Mouse (Mus musculus): ENCODE measurements around the gene Cenpj. TPM values are rescaled to one million over a fixed set of nuclear protein-coding genes. Genes with fewer than 3 reads are reported as not detected.
A peak's percentile ranks its signal among the peaks of the same experiment; 100 is the strongest.

Cenpj gene
- polyA plus RNA-seq, 1 experiment from 2014 or later = 5.1 TPM

DNA sequence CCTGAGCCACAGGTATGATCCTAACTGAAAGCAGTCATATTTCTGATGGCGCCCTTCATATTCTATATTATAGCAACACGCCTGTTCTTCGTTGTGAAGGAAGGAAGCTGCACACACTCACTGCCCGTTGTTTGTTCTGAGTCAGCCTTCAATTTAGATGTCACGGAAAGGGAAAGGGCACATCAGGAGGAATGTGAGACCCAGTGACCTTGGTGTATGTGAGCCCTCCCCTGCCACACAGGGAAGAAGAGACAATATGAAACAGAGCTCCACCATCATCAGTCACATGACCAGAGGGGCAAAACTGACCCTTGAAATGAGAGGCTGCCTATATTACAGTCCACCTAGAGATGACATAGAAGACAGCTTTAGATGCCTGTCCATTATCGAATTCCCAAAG lies 7.1 kb upstream of the Cenpj start:
- WGBS = 93% methylated on average over 6 of the region's 6 CpGs
- no peak for ATAC-seq (ENCODE audit: low read depth)
- Histone ChIP-seq H3K36me3 (ENCODE audit: control insufficient read depth, insufficient read depth, low read length) (no peaks in the 10 kb centered on the region), H3K4me1 (ENCODE audit: control insufficient read depth, insufficient read depth, low read length) (no peaks in the 10 kb centered on the region), H3K4me3 (ENCODE audit: low read depth, low read length) (no peak overlapping the region), H3K4me2 (ENCODE audit: low read depth, low read length) (no peak overlapping the region), H3K27me3 (ENCODE audit: control insufficient read depth, insufficient read depth, low read length) (no peaks in the 10 kb centered on the region), H3K9me3 (ENCODE audit: control insufficient read depth, low read length) (no peaks in the 10 kb centered on the region), H3K9ac (replicated peaks; ENCODE audit: low read depth, low read length) (no peak overlapping the region), H3K27ac (ENCODE audit: low read depth, low read length) (no peak overlapping the region)

DNA sequence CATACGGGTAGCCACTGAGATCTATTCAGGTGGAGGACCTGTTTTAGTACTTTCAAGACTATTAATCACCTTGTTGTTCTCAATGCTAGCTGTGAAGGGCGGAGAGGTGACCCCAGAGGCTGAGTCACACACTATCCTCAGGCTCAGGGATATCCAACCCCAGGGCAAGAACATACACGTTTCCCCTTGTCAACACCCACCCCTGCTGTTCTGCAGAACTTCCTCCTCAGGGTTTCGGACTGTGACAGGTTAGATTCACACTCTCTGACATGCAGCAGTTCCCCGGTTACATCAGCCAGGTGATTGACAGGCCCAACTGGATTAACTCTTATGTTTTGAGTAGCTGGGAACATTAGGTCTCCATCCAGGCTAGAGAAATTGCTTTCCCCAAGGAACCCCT lies 5.9 kb upstream of the Cenpj start:
- no peak for ATAC-seq (ENCODE audit: low read depth)
- H3K9ac ChIP-seq (replicated peaks; ENCODE audit: low read depth, low read length) = no peak overlapping the region
- H3K27me3 ChIP-seq (ENCODE audit: control insufficient read depth, insufficient read depth, low read length) = no peaks in the 10 kb centered on the region
- H3K4me2 ChIP-seq (ENCODE audit: low read depth, low read length) = no peak overlapping the region
- no peaks in the 10 kb centered on the region for H3K9me3 ChIP-seq (ENCODE audit: control insufficient read depth, low read length)
- H3K27ac ChIP-seq (ENCODE audit: low read depth, low read length) = no peak overlapping the region
- no peaks in the 10 kb centered on the region for H3K4me1 ChIP-seq (ENCODE audit: control insufficient read depth, insufficient read depth, low read length)
- 70% methylated on average over 5 of the region's 5 CpGs for WGBS
- H3K4me3 ChIP-seq (ENCODE audit: low read depth, low read length) = no peak overlapping the region
- no peaks in the 10 kb centered on the region for H3K36me3 ChIP-seq (ENCODE audit: control insufficient read depth, insufficient read depth, low read length)

DNA sequence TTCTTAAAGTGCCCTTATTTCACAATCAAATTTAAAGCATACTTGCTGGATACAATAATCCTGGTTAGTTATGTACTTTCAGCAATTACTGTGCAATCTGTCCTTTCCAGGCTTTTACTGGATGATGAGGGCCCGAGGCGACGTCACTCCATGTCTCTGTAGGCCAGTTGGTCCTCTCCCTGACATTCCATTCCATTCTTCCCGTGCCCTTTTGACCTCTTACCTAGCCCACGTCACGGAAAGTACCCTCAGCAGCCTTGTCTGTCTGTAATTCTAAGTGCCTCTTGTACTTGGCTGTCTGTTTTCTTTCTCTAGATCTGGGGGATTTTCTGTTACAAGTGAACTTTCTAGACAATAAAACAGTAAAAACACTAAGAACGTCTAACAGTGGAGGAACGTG lies 3.8 kb upstream of the Cenpj start:
- 57% methylated on average over 8 of the region's 8 CpGs for WGBS

DNA sequence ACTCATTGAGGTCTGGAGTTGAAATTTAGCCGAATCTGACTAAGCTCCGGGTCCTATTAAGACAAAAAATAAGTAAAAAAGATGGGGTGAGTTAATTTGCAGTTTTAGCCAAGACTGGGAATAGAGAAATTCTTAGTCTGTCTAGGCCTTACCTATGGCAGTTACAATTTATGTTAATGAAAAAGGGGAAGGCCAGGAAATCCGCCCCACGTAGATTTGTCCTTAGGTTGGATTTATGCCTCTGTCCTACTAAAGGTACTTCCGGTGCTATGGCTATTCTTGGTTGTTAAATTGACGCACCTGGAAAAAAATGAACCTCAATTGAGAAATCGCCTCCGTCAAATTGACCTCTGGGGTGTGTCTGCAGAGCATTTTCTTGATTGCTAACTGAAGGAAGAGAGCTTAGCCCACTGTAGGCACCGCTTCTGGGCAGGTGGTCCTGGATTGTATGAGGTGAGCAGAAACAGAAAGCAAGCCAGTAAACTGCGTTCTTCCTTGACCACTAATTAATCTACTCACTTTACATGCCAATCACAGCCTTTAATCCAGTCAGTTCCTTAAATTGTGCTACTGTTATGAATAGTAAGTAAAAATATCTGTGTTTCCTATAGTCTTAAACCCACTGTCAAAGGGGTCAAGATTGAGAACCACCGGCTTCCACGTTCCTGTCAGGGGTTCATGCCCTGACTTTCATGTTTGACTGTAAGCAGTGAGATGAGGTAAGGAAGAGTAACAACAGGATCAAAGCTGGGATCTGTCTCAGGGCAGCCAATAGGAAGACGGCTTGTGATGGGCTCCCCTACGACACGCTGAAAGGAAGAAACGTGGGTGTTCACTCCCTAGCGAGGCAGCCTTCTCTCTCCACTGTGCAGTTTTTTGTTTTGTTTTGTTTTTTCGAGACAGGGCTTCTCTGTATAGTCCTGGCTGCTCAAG lies 1.0 kb upstream of the Cenpj start:
- Histone ChIP-seq H3K27me3 (ENCODE audit: control insufficient read depth, insufficient read depth, low read length) (no peaks in the 10 kb centered on the region), H3K4me1 (ENCODE audit: control insufficient read depth, insufficient read depth, low read length) (peaks cover 4% of the 10 kb centered on the region), H3K4me2 (ENCODE audit: low read depth, low read length) (peak overlapping the region; percentile 46; the same call in 1 of the 2 replicates), H3K27ac (ENCODE audit: low read depth, low read length) (no peak overlapping the region), H3K4me3 (ENCODE audit: low read depth, low read length) (no peak overlapping the region), H3K9me3 (ENCODE audit: control insufficient read depth, low read length) (no peaks in the 10 kb centered on the region), H3K9ac (replicated peaks; ENCODE audit: low read depth, low read length) (no peak overlapping the region), H3K36me3 (ENCODE audit: control insufficient read depth, insufficient read depth, low read length) (no peaks in the 10 kb centered on the region)
- 77% methylated on average over 18 of the region's 18 CpGs for WGBS
- no peak for ATAC-seq (ENCODE audit: low read depth)

More for the DNA sequence above, 3.8 kb upstream of the Cenpj start:
- no peaks in the 10 kb centered on the region for H3K9me3 ChIP-seq (ENCODE audit: control insufficient read depth, low read length)
- no peak for ATAC-seq (ENCODE audit: low read depth)
- no peaks in the 10 kb centered on the region for H3K27me3 ChIP-seq (ENCODE audit: control insufficient read depth, insufficient read depth, low read length)
- H3K4me1 ChIP-seq (ENCODE audit: control insufficient read depth, insufficient read depth, low read length) = peaks cover 4% of the 10 kb centered on the region; the same call in 1 of the 2 replicates
- H3K27ac ChIP-seq (ENCODE audit: low read depth, low read length) = no peak overlapping the region
- H3K36me3 ChIP-seq (ENCODE audit: control insufficient read depth, insufficient read depth, low read length) = no peaks in the 10 kb centered on the region
- no peak overlapping the region for H3K9ac ChIP-seq (replicated peaks; ENCODE audit: low read depth, low read length)
- no peak overlapping the region for H3K4me3 ChIP-seq (ENCODE audit: low read depth, low read length)
- H3K4me2 ChIP-seq (ENCODE audit: low read depth, low read length) = no peak overlapping the region

DNA sequence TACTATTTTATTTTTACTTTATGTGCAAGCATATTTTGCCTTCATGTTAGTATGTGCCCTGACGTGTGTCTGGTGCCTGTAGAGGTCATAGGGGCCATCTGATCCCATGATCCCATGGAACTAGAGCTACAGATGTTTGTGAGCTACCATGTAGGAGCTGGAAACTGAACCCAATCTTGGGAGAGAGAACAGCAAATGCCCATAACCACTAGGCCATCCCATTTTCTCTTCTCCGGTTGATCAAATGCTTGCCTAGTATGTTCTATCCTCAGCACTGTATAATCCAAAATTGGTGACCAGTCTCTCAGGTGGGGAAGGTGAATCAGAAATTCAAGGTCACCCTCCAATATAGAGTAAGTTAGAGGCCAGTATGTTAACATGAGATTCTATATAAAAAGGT lies 2.7 kb downstream of the Cenpj start:
- Histone ChIP-seq H3K4me2 (ENCODE audit: low read depth, low read length) (peak overlapping the region; percentile 29), H3K27me3 (ENCODE audit: control insufficient read depth, insufficient read depth, low read length) (no peaks in the 10 kb centered on the region), H3K36me3 (ENCODE audit: control insufficient read depth, insufficient read depth, low read length) (no peaks in the 10 kb centered on the region), H3K9ac (replicated peaks; ENCODE audit: low read depth, low read length) (no peak overlapping the region; the same call in 1 of the 2 replicates), H3K27ac (ENCODE audit: low read depth, low read length) (no peak overlapping the region), H3K9me3 (ENCODE audit: control insufficient read depth, low read length) (no peaks in the 10 kb centered on the region), H3K4me3 (ENCODE audit: low read depth, low read length) (peak overlapping the region; percentile 59; the same call in 1 of the 2 replicates), H3K4me1 (ENCODE audit: control insufficient read depth, insufficient read depth, low read length) (peaks cover 4% of the 10 kb centered on the region)
- no peak for ATAC-seq (ENCODE audit: low read depth)
- WGBS = 71% methylated on average over 2 of the region's 2 CpGs

DNA sequence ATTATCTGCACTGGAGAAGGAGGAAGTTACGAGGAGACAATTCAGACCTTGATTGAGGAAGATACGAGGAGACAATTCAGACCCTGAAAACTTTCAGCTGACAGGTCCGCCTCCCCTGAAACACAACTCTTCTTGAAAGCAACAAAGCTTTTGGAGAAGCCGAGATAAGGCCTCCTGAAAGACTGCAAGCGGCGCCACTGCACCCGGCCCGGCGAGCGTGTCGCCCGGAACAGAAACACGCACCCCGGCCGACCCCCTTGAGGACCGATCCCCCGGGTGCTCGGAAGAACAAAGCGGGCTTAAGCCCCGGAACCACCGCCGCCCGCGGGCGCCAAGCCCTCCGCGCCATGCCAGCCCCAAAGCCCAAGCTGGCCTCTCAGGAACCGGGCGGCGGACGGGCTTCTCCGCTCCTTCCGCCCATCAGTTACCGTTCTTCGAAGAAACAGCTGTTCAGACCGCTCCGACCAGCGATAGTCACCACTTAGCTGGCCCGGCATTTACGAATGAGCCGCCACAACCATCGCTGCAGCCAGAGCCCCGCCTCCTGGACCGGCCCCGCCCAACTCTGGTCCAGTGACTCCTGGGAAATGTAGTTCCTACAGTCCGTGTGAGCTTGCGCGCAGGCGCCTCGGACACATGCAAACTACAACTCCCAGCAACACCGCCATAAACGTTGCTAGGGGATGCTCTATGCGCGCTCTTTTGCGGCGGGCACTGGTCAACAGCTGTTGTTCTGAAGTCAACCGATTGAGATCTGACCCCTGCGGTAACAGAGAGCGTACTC lies 3.7 kb downstream of the Cenpj start:
- peaks cover 4% of the 10 kb centered on the region for H3K4me1 ChIP-seq (ENCODE audit: control insufficient read depth, insufficient read depth, low read length)
- peak; percentile 100 for ATAC-seq (ENCODE audit: low read depth)
- H3K4me2 ChIP-seq (ENCODE audit: low read depth, low read length) = peak overlapping the region; percentile 74
- peak overlapping the region; percentile 40; the same call in 1 of the 2 replicates for H3K27ac ChIP-seq (ENCODE audit: low read depth, low read length)
- WGBS = under 1% methylated on average over 59 of the region's 59 CpGs
- H3K36me3 ChIP-seq (ENCODE audit: control insufficient read depth, insufficient read depth, low read length) = no peaks in the 10 kb centered on the region
- H3K9me3 ChIP-seq (ENCODE audit: control insufficient read depth, low read length) = no peaks in the 10 kb centered on the region
- H3K9ac ChIP-seq (replicated peaks; ENCODE audit: low read depth, low read length) = peak overlapping the region; percentile 47
- H3K4me3 ChIP-seq (ENCODE audit: low read depth, low read length) = peak overlapping the region; percentile 59
- H3K27me3 ChIP-seq (ENCODE audit: control insufficient read depth, insufficient read depth, low read length) = no peaks in the 10 kb centered on the region

DNA sequence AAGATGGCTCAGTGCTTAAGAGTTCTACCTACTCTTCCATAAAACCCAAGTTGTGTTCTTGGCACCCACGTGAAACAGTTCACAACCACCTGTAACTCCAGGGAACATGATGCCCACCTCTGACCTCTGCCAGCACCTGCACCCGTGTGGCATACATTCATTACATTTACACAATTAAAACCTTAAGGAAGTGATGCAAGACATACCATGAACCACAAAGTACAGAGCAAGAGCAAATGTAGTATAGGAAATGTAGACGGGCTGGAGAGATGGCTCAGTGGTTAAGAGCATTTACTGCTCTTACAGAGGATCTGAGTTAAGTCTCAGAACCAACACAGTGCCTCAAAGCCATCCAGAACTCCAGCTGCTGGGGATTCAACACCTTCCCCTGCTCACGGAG lies 6.2 kb downstream of the Cenpj start:
- WGBS = 94% methylated on average over 4 of the region's 4 CpGs

DNA sequence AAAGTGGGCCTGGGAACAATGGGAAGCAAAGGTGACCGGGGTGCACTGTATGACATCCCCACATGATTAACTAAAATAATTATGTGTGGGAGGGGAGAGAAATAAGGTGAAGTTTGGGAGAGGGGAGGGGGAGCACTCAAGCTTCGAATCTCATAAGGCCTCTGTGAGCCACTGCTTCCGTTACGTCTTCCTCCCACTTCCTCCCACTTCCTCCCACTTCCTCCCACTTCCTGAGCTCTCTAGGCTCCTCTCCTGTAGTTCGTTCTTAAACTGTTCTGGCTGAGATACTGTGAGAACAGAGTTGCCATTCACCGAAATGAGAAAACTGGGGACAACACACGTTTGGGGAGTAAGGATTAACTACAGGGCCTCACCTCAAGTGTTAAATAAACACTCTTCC lies 7.7 kb downstream of the Cenpj start:
- Histone ChIP-seq H3K4me2 (ENCODE audit: low read depth, low read length) (no peak overlapping the region), H3K27ac (ENCODE audit: low read depth, low read length) (no peak overlapping the region), H3K4me3 (ENCODE audit: low read depth, low read length) (no peak overlapping the region), H3K27me3 (ENCODE audit: control insufficient read depth, insufficient read depth, low read length) (no peaks in the 10 kb centered on the region), H3K36me3 (ENCODE audit: control insufficient read depth, insufficient read depth, low read length) (no peaks in the 10 kb centered on the region), H3K9ac (replicated peaks; ENCODE audit: low read depth, low read length) (no peak overlapping the region), H3K4me1 (ENCODE audit: control insufficient read depth, insufficient read depth, low read length) (no peaks in the 10 kb centered on the region; the same call in 1 of the 2 replicates), H3K9me3 (ENCODE audit: control insufficient read depth, low read length) (no peaks in the 10 kb centered on the region)
- 79% methylated on average over 7 of the region's 7 CpGs for WGBS
- no peak for ATAC-seq (ENCODE audit: low read depth)

More for the DNA sequence above, 6.2 kb downstream of the Cenpj start:
- Histone ChIP-seq H3K4me2 (ENCODE audit: low read depth, low read length) (no peak overlapping the region), H3K27me3 (ENCODE audit: control insufficient read depth, insufficient read depth, low read length) (no peaks in the 10 kb centered on the region), H3K4me3 (ENCODE audit: low read depth, low read length) (no peak overlapping the region), H3K4me1 (ENCODE audit: control insufficient read depth, insufficient read depth, low read length) (no peaks in the 10 kb centered on the region; the same call in 1 of the 2 replicates), H3K27ac (ENCODE audit: low read depth, low read length) (no peak overlapping the region), H3K9ac (replicated peaks; ENCODE audit: low read depth, low read length) (no peak overlapping the region), H3K36me3 (ENCODE audit: control insufficient read depth, insufficient read depth, low read length) (no peaks in the 10 kb centered on the region), H3K9me3 (ENCODE audit: control insufficient read depth, low read length) (no peaks in the 10 kb centered on the region)
- no peak for ATAC-seq (ENCODE audit: low read depth)

DNA sequence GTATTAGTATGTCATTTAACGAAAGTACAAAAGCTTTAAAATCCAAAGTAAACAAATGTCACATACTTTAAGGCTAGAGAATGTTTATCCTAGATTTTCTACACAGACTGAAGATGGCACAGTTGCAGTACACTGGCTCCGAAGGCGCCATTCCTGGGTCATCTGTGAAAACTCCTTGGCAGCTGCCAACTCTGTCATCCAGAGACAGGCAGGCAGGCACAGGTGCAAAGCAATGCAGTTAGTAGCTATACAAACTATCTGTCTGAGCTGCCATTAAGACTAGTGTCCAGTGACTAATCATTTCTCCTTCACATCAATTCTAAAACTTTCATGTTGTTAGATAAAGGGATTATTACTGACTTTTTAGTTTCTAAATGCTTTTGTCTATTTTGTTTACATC lies 16.1 kb downstream of the Cenpj start:
- Histone ChIP-seq H3K4me3 (ENCODE audit: low read depth, low read length) (no peak overlapping the region), H3K27ac (ENCODE audit: low read depth, low read length) (no peak overlapping the region), H3K4me1 (ENCODE audit: control insufficient read depth, insufficient read depth, low read length) (no peaks in the 10 kb centered on the region), H3K36me3 (ENCODE audit: control insufficient read depth, insufficient read depth, low read length) (no peaks in the 10 kb centered on the region), H3K27me3 (ENCODE audit: control insufficient read depth, insufficient read depth, low read length) (no peaks in the 10 kb centered on the region), H3K9me3 (ENCODE audit: control insufficient read depth, low read length) (no peaks in the 10 kb centered on the region), H3K4me2 (ENCODE audit: low read depth, low read length) (no peak overlapping the region), H3K9ac (replicated peaks; ENCODE audit: low read depth, low read length) (no peak overlapping the region)
- ATAC-seq (ENCODE audit: low read depth) = no peak
- 98% methylated on average over 3 of the region's 3 CpGs for WGBS
